Mouse (Mus musculus): ENCODE data around the gene Slc25a21. TPM values are rescaled to one million over a fixed set of nuclear protein-coding genes. Genes with fewer than 3 reads are reported as not detected.

Gene Slc25a21
- polyA plus RNA-seq, 1 experiment = 9.5 TPM

- H3K4me1 ChIP-seq (ENCODE audit: control insufficient read depth, insufficient read depth, low read length) = no peaks in the 10 kb centered on the region
- no peak overlapping the region for H3K27ac ChIP-seq (ENCODE audit: control insufficient read depth, insufficient read depth, low read depth, low read length, poor library complexity)
- 3% methylated on average over 36 of the region's 36 CpGs for WGBS
- TF ChIP-seq POLR2A (IDR thresholded peaks at IDR 0.05; ENCODE audit: borderline replicate concordance, control insufficient read depth, low read depth, low read length) (no peak), CTCF (IDR thresholded peaks at IDR 0.05; ENCODE audit: control insufficient read depth, insufficient read depth, low read length) (no peak)
- no peak overlapping the region for H3K4me3 ChIP-seq (replicated peaks; ENCODE audit: control insufficient read depth, low read depth, low read length)
These were observed 500.1 kb downstream of the Slc25a21 start for GRCm38 (mm10) chr12:56697011-56697740.

- TF ChIP-seq POLR2A (IDR thresholded peaks at IDR 0.05; ENCODE audit: borderline replicate concordance, control insufficient read depth, low read depth, low read length) (no peak), CTCF (IDR thresholded peaks at IDR 0.05; ENCODE audit: control insufficient read depth, insufficient read depth, low read length) (no peak)
- no peak overlapping the region for H3K27ac ChIP-seq (ENCODE audit: control insufficient read depth, insufficient read depth, low read depth, low read length, poor library complexity)
- WGBS = 2% methylated on average over 57 of the region's 57 CpGs
- H3K4me3 ChIP-seq (replicated peaks; ENCODE audit: control insufficient read depth, low read depth, low read length) = no peak overlapping the region
- no peaks in the 10 kb centered on the region for H3K4me1 ChIP-seq (ENCODE audit: control insufficient read depth, insufficient read depth, low read length)
These were observed 500.9 kb downstream of the Slc25a21 start for GRCm38 (mm10) chr12:56696174-56697010.

DNA sequence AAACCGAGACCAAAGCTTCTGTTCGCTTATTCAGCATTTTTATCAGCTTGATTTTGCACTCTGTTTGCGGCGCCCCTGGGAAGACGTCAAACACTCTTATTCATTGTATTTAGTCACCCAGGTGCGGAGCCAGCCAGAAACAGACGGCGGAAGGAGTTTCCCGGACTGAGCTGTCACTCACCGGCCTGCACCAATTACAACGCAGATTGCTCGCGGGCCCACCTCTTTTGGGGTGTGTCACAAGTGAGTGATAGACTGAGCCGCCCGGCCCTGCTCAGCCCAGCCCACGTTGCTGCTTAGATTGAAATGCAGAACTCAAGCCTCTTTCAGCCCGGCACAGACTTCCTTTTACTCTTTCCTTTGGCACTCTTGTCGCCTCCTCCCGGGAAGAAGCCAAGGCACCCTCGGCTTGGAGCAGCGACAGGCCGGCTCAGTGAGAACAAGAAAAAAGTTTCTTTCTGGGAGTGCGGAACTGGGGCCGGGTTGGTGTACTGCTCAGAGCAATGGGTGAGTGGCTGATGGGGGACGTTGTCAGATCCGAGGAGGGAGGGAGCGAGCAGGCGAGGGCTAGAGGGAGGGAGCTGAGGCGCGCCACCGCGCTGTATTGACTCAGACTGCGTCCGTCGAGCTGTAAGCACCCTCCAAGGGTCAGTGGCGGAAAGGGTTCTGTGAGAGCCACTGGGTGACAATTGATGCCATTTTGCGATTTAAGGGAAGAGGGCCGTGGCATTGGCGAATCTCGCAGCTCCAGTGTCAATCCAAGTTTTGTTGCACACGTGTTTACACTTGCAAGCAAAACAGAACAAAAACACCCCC is 501.7 kb downstream of the Slc25a21 start:
- 2% methylated on average over 41 of the region's 41 CpGs for WGBS
- TF ChIP-seq POLR2A (IDR thresholded peaks at IDR 0.05; ENCODE audit: borderline replicate concordance, control insufficient read depth, low read depth, low read length) = no peak
- TF ChIP-seq CTCF (IDR thresholded peaks at IDR 0.05; ENCODE audit: control insufficient read depth, insufficient read depth, low read length) = no peak
- no peaks in the 10 kb centered on the region for H3K4me1 ChIP-seq (ENCODE audit: control insufficient read depth, insufficient read depth, low read length)
- H3K27ac ChIP-seq (ENCODE audit: control insufficient read depth, insufficient read depth, low read depth, low read length, poor library complexity) = no peak overlapping the region; the same call in 1 of the 2 replicates
- no peak overlapping the region for H3K4me3 ChIP-seq (replicated peaks; ENCODE audit: control insufficient read depth, low read depth, low read length)

DNA sequence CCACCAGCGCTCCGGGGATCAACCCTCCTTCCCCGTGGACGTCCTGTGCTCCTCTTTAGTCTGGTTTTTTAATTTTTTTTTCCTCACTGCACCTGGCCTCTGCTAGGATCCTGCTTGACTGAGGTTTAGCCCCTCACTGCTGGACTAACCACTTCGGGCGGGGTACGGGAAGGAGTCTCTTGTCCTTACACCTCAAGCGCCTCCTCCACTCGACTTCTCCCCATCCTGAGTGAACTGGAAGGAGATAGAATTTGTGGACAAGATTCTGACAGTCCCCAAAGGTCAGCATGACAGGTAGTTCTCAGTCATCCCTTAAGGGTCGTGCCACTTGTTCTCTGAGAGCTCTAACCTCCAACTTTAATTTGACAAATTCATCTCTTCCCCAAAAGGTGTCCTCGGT is 502.3 kb downstream of the Slc25a21 start:
- H3K4me1 ChIP-seq (ENCODE audit: control insufficient read depth, insufficient read depth, low read length) = no peaks in the 10 kb centered on the region
- H3K27ac ChIP-seq (ENCODE audit: control insufficient read depth, insufficient read depth, low read depth, low read length, poor library complexity) = no peak overlapping the region
- H3K4me3 ChIP-seq (replicated peaks; ENCODE audit: control insufficient read depth, low read depth, low read length) = no peak overlapping the region
- whole genome bisulfite sequencing = 4% methylated on average over 11 of the region's 11 CpGs
- TF ChIP-seq POLR2A (IDR thresholded peaks at IDR 0.05; ENCODE audit: borderline replicate concordance, control insufficient read depth, low read depth, low read length) (no peak), CTCF (IDR thresholded peaks at IDR 0.05; ENCODE audit: control insufficient read depth, insufficient read depth, low read length) (no peak)

GRCm38 (mm10) chr12:56694361-56694760 is 502.9 kb downstream of the Slc25a21 start:
- WGBS = 9% methylated on average over 14 of the region's 14 CpGs
- H3K4me3 ChIP-seq (replicated peaks; ENCODE audit: control insufficient read depth, low read depth, low read length) = no peak overlapping the region
- TF ChIP-seq CTCF (IDR thresholded peaks at IDR 0.05; ENCODE audit: control insufficient read depth, insufficient read depth, low read length) (no peak), POLR2A (IDR thresholded peaks at IDR 0.05; ENCODE audit: borderline replicate concordance, control insufficient read depth, low read depth, low read length) (no peak)
- no peak overlapping the region for H3K27ac ChIP-seq (ENCODE audit: control insufficient read depth, insufficient read depth, low read depth, low read length, poor library complexity)
- no peaks in the 10 kb centered on the region for H3K4me1 ChIP-seq (ENCODE audit: control insufficient read depth, insufficient read depth, low read length)

DNA sequence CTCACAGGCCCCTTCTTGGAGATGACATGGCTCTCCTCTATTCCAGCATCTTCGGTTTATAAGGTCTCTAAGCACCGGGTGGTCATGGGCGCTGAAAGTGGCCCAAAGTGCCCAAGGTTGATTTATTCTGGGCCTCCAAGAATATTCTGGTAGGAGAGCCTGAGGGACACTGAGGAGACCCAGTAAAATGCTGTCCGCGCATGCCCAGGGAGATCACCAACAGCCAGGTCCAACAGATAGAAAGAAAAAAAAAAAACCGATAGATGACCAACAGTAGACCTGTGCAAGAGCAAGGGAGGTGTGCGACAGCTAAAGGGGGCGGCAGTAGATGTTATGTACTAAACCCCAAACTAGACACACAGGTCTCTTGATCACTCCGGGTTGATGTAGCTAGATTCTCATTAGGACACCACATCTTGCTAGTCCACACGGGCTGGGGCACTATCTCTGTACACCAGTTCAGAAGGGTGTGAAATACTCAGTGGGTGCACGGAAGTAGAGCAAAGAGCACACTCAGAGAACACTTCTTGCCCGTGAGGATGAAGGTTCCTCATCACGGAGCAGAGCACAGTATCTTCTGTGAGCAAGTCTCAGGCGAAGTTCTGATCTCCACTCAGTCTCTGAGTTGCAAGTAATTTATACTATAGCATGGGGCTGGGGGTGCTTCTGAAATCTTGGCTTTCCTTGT is 503.7 kb downstream of the Slc25a21 start:
- H3K27ac ChIP-seq (ENCODE audit: control insufficient read depth, insufficient read depth, low read depth, low read length, poor library complexity) = no peak overlapping the region
- no peak overlapping the region for H3K4me3 ChIP-seq (replicated peaks; ENCODE audit: control insufficient read depth, low read depth, low read length)
- TF ChIP-seq CTCF (IDR thresholded peaks at IDR 0.05; ENCODE audit: control insufficient read depth, insufficient read depth, low read length) (no peak), POLR2A (IDR thresholded peaks at IDR 0.05; ENCODE audit: borderline replicate concordance, control insufficient read depth, low read depth, low read length) (no peak)
- H3K4me1 ChIP-seq (ENCODE audit: control insufficient read depth, insufficient read depth, low read length) = no peaks in the 10 kb centered on the region
- WGBS = 13% methylated on average over 14 of the region's 14 CpGs

DNA sequence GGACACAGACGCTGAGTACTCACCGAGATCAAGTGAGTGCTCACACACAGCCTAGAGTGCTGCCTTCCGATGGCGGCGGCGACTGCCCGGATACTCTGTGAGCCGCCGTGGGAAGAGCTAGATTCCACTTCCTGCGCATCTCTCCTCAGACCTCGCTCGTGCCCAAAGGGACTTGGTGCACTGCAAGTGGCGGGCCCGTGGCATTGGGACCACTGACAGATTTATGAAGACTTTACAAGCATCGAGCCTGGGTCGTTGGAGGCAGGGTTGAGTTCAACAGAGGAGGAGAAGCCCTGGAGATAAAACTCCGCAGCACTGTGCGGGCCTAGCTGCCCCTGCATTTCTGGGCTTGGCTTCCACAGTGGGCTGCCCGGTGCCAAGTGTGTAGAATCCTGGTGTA is 504.7 kb downstream of the Slc25a21 start:
- no peak for TF ChIP-seq POLR2A (IDR thresholded peaks at IDR 0.05; ENCODE audit: borderline replicate concordance, control insufficient read depth, low read depth, low read length)
- TF ChIP-seq CTCF (IDR thresholded peaks at IDR 0.05; ENCODE audit: control insufficient read depth, insufficient read depth, low read length) = no peak
- WGBS = 6% methylated on average over 19 of the region's 19 CpGs
- H3K27ac ChIP-seq (ENCODE audit: control insufficient read depth, insufficient read depth, low read depth, low read length, poor library complexity) = no peak overlapping the region
- no peak overlapping the region for H3K4me3 ChIP-seq (replicated peaks; ENCODE audit: control insufficient read depth, low read depth, low read length)
- H3K4me1 ChIP-seq (ENCODE audit: control insufficient read depth, insufficient read depth, low read length) = no peaks in the 10 kb centered on the region

All from bone marrow, adult 2 months (tissue).